Mouse (Mus musculus) megakaryocyte progenitor cell, adult 5-6 weeks (primary cell): ENCODE data around the gene Sowahb. TPM values are rescaled to one million over a fixed set of nuclear protein-coding genes. Genes with fewer than 3 reads are reported as not detected.
"Not testable (repeated sequence)": the region's sequence is repeated elsewhere in the genome, so short reads cannot be mapped to it uniquely, and the experiment has no call there.

ENCODE experiments used
- ATAC-seq: replicated peaks from 2 replicates; pipeline ENCODE4 v1.8.0; 2016; ENCODE audit warnings: mild to moderate bottlenecking, moderate TSS enrichment, inconsistent platforms; ENCODE audit not compliant: poor library complexity
- total RNA-seq, 2 experiments: library from RNA; stranded (forward) in 1 of 2; stranded (reverse) in 1 of 2; fragments of 157-497, 149-512 nt in 1 of 2; fragments of 200-1000 nt in 1 of 2; gene quantifications; 2 replicates each; pipeline versions ENCODE4 v1.2.3 to v1.2.4; 2015 to 2017

Gene Sowahb
- total RNA-seq, 2 experiments from 2014 or later: not detected

DNA sequence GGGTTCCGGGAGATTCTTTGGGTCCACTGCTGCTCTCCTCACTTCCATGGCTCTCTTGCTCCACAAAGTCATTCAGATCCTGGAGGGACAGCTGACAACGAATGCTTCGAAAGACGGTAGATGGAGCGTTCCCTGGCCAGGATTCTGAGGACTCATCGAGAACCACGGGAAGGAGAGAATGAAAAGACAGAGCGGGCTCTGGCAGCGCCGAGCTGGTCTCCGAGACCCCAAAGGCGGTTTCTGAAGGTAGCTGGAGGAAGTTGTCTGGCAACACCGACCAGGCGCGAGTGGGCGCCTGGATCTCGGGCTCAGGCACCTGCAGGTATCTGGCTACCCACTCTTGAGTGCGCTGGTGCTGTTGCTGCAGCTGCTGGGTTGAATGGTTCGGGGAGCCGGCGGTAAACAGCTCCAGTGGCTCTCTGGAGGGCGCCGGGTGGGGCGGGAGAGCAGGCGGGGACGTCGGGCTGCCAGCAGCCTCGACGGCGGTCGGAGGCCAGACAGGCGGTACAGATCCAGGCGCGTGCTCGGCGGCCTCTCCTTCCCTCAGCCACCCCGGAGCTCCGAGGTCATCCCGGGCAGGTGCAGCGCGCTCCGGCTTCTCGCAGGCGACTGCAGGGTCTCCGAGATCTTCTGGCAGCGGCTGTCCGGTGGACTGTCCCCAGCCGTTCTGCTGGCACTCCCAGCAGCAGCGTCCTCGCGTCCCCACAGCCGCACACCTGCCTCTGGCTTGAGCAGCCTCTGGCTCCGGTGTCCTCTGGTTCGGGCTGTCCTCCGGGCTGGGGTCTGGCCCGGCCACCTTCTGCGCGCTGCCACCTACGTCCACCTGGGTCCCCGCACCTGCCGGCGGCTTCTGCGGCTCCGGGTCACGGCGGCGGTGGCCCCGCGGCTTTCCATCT, 886 bp downstream of the Sowahb start:
- ATAC-seq: no peak

GRCm38 (mm10) chr5:93042831-93043687, 1.8 kb downstream of the Sowahb start:
- ATAC-seq: no peak

DNA sequence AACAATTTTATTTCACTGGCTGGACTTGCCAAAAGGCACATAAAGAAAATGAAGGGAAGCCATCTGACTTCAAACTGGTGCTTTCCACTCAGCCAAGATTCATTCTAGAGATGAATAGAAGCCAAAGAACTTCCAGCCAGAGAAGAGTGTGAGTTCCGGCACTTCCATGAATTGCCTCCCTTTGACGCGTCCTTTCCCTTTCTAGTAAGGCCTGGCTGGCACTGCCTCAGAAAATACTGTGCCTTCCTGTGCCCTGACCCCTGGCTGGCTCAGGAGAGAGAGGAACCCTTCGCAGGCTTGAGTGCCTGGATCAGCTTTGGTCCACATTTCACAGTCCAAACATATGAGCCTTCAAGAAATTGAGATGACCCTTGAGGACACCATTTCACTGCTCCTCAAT, 2.8 kb downstream of the Sowahb start:
- no peak for ATAC-seq

GRCm38 (mm10) chr5:93041276-93041675, 3.5 kb downstream of the Sowahb start:
- no peak for ATAC-seq

GRCm38 (mm10) chr5:93040095-93040494, 4.7 kb downstream of the Sowahb start:
- no peak for ATAC-seq

DNA sequence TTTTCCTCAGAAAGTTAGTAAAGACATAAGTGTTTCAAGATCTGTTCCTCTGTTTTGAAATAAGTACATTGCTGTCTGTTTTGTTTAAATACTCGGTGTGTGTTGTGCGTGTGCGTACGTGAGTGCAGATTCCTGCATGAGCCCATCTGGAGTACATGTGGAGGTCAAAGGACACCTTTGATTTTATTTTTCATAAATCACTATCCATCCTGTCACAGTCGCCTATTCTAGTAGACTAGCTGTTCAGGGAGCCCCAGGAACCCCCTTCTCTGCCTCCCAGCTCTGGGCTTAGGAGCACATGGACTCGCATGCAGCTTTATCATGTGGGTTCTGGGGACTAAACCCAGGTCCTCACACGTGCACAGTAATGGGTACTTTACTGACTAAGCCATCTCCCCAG, 8.6 kb downstream of the Sowahb start:
- no peak for ATAC-seq

GRCm38 (mm10) chr5:93035285-93035684, 9.5 kb downstream of the Sowahb start:
- no peak for ATAC-seq

DNA sequence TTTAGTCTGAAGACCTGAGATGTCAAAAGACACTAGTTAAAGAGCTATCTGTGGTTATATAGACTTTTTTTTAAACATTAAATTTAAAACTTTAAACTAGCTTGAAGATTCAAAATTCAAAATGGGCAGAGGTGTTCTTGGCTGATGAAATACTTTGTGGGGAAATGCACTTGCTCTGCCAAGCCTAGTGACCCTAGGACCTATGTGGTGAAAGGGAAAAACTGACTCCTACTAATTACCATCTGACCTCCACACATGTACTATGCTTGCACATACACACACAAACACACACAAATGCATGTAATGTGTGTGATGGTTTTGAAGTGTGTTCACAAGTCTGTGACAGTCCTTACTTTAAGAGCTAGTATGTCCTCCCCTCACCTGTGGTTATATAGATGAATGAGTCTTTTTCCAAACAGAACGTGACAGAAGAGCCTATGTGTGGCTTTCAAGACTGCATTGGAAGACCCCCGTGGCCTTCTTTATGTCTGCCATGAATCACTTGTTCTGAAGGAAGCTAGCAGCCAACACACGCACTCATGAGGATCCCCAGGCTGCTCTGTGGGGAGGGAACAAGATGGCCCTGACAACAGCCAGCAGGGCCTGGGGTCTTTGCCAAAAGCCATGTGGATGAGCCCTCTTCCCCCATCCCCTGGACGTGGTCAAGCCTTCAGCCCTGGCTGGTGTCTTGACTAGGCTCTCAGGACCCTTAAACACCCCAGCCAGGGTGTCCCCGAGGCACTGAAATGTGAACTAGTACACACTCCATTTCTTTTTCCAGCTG, 11.5 kb downstream of the Sowahb start:
- no peak for ATAC-seq

GRCm38 (mm10) chr5:93032621-93033020, 12.2 kb downstream of the Sowahb start:
- peak; percentile 48; the same call in 1 of the 2 replicates for ATAC-seq

DNA sequence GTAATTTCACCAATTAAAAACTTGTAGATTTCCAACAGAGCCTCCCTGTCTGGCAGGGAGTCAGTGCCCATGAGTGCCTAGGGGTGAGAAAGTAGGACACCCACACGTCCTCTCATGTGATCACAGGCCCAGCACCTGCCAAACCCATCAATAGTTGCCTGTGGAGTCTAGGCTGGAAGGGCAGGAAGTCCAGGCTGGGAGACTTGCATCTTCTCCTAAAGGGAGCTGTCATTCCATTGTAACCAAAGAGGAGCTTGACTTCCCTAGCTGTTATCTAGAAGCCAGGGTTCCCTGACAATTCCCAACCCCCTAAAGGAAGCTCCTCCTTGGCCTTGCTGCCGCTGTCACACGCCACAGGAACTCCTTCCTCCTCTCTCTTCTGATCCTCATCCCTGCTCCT, 14.0 kb downstream of the Sowahb start:
- ATAC-seq: no peak

- no peak for ATAC-seq
Observed at GRCm38 (mm10) chr5:93030411-93030810, 14.4 kb downstream of the Sowahb start.

- no peak for ATAC-seq
Observed at GRCm38 (mm10) chr5:93027120-93027675, 17.6 kb downstream of the Sowahb start.

DNA sequence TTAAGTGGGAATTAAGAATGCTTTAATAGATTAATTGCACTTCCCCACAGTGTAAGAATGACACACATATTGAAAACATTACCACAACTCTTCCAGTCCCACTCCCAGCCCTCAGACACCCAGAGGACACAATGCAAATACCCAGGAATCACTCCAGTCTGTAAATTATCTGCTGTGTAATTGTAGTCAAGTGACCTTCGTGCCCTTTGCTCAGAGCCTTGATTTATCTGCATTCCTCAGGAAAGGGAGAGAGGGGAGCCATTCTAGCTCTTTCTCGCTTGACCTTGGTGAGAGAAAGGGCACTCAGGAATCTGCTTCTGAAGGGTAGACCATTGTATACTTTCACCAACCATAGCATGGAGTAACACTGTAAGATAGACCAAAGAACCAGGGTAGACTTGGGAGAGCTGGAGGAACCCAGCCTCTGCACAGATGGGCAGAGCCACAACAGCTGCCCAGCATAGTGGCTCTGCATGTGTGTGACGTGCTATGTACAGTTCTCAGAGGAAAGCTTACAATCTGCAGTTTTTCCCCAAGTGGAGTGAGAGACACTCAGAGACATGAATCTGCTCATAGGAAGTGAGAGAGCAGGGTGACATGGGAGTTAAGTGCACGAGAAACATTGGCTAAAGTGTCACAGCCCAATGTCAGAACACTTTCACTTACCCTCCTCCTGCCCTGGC, 18.2 kb downstream of the Sowahb start:
- no peak for ATAC-seq

DNA sequence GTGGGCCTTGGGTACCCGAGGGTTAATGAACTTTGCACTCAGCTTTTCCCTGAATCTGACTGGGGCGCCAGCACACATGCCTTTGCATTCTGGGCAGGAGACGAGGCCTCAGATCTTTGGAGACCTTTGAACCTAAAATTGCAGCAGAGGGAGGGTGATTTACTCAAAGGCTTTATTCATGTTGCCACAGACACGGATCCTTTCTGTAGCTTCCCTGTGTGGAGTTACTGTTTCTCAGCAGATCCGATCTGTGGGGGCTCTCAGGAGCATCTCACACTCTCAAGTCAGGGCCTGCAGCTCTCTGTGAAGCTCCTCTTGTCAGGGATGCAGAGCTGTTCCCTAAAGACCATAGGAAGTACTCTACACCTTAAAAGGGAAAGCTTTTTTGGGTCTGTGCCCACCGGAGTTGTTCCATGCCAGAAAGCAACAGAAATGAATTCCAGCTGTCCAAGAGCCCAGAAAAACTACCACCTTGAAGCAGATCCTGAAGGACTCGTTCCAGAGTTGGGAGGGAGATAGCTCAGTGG, 20.0 kb downstream of the Sowahb start:
- ATAC-seq: no peak

- no peak for ATAC-seq
Observed at GRCm38 (mm10) chr5:93022126-93022797, 22.6 kb downstream of the Sowahb start.

- no peak for ATAC-seq
Observed at GRCm38 (mm10) chr5:93020024-93020666, 24.7 kb downstream of the Sowahb start.

GRCm38 (mm10) chr5:93019207-93019606, 25.6 kb downstream of the Sowahb start:
- ATAC-seq: not testable (repeated sequence)

GRCm38 (mm10) chr5:93017678-93018077, 27.1 kb downstream of the Sowahb start:
- no peak for ATAC-seq

- no peak for ATAC-seq
Observed at GRCm38 (mm10) chr5:93008256-93008655, 36.6 kb downstream of the Sowahb start.
